Mouse (Mus musculus) cerebellum, postnatal 10 days (tissue): ENCODE results near the gene Zfp563.

Experiments
- DNase-seq, 2 experiments: peaks; one replicate each; pipeline ENCODE4 v3.0.0; 2021; ENCODE audit warnings: mixed read lengths in 2 of 2

Gene Zfp563

DNA sequence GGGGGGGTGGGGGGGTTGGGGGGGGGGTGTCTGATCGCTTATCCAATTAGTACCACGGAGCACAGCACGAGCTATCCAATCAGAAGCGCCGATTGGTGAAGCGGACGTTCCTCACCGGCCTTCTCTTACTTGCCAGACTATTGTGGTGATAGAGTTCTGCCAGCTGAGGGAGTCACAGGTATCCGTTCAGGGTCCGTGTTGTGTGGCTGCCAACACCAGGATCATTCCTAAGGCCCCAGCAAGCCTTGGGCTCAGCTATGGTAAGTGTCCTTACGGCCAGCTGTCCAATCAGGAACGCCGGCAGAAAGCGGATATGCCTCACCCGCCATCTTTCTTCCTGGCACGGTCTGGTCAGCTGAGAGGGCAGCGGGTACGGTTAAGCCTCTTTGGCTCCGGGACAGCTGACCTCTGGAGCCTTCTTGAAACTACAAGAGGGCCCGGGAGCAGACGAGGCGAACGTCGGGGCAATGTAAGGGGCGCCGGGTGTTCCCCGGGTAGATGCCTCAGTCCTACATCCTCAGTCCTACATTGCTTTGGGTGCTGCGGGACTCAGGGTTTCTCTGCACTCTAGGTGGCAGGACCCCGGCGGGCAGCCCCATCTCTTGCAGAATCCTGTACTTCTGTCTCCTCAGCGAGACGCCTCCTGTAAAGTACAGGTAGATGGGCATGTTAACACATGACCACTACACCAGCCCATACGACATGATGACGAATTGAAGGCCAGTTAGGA, at the start of gene Zfp563:
Gene Zfp563, plus strand, starts transcription at position 91 of the 730 bp plus-strand sequence.
- DNase-seq = peak; percentile 96 to 97

DNA sequence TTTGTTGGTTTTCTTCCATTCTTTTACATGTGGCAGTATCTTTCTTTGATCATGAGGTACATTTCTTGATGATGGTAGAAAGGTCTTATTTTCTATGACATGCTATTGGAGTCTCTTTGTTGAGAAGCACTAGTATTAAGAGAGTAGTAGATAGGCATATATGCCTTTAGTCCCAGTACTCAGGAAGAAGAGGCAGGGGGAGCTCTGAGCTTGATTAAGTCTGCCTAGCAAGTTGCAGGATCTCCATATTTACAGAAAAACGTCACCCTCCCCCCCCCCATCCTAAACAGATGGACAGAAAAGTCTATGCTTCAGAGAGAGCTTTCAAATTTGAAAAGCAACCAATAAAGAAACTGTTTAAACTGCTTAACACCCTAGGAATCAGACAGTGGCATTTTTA, 30.3 kb upstream of the Zfp563 start:
- DNase-seq = no peak

DNA sequence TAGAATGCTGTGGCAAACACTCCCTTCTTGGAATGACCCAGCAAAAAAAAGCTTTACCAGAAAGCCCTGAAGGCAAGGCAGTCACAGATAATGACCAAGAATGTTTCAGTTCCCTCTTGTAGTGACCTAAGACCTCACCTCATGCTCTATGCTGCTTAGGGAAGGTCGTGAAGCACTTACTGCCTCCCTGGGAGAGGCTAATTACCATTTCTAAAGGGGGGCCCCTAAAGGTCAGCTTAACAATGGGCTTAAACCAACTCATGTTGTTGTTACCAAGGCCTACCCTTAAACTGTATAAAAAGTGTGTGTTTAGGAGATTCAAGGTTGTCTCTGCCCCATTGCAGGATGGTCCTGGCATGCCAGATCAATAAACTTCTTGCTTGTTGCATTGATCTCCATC, 26.1 kb upstream of the Zfp563 start:
- DNase-seq = no peak

DNA sequence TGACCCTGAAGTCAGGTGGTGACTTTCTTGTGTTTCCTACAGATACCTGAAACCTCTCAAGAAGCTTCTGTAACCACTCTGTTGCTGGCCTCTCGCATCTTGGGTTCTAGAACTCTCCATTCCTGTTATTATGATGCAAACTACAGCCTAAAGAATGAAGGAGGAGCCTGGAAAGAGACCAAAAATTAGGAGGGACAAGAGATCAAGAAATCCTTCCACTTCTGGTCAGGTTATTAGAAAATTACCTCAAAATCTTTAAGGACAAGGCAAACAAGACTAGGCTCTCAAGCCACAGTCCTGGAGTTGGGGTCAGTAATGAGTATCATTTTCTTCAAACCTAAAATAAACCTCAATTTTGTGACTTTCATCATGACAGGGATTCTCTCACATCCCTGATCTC, 21.2 kb upstream of the Zfp563 start, which contains the start of gene 4921501E09Rik:
Gene 4921501E09Rik, minus strand, starts transcription at position 101 of the 400 bp plus-strand sequence.
- DNase-seq = no peak

DNA sequence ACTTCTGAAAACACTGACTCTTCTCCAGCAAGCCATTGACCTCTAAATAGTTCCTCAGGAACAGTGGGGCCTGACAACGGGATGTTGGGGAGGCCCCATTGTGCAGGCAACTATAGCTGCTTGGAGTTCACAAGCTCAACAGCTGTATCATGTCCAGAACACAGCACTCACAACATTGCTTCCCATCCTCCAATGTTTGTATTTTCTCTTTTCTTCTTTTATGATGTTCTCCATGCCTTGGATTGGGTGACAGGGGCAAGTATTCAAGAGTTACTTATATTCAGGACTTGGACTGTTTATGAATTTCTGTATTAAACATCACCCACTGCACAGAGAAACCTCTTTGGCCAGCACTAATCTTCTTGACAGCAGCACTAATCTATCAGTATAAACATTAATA, 2.5 kb downstream of the Zfp563 start:
- no peak for DNase-seq

DNA sequence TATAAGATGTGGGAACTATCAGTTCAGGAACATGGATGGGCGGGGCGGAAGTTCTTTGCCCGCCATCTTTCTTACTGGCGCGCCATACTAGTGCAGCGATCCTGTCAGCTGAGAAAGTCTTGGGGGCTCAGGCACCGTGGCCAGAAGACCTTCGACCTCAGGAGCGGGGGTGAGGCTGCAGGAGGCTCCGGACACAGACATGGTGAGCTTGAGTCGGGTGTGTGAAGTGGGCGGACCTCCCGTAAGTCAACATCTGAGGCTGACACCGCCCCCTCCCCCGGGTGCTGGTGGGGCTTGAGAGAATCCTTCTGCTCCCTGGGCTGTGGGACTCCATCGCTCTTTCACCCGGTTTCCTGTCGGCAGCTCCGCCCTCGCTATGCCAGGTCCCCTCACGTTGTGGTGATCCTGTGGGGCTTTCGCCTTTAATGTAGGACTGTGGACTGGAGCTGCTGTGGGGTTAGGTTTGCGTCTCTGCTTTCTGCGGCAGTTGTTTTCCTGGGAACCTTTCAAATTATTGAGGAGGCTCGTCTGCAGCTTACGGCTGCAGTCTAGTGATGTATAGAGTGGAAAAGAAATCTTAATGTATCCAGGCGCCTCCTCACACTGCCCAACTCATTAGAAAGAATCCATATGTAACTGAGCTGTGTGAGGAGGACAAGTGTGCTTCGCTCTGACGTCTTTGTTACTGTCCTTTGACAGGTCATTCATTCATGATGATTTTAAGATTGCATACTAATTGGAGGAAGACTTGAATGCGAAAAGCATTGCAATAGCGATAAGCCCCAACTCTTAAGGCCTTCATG, 3.5 kb downstream of the Zfp563 start:
- DNase-seq = peak; percentile 88 to 91

DNA sequence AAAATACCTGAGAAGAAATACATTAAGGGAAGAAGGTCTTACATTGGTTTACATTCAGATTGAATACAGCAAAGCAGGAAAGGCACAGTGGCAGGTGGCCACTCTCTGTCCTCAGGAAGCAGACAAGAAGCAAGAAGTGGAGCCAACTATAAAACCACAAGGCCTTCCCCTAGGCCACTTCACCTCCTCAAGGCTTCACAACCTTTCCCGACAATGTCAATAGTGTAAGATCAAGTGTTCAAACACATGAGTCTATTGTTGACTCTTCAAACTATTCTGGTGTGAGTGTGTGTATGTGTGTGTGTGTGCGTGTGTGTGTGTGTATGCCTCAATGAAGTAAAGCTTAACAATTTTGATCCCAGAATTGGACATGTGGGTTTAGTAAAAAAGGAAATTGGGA, 8.3 kb downstream of the Zfp563 start:
- no peak for DNase-seq

DNA sequence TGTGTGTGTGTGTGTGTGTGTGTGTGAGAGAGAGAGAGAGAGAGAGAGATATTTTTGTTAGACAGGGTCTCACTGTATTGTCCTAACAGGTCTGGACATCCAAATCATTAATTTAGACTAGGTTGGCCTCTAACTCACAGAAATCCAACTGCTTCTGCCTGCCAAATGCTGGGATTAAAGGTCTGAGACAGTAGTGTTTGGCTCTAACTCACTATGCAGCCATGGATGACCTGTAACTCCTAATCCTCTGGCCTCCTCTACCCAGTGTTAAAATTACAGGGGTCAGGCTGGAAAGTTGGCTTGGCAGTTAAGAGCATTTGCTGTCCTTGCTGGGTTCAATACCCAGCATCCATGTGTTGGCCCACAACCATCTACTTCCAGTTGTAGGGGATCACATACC, 35.4 kb downstream of the Zfp563 start:
- DNase-seq = no peak

DNA sequence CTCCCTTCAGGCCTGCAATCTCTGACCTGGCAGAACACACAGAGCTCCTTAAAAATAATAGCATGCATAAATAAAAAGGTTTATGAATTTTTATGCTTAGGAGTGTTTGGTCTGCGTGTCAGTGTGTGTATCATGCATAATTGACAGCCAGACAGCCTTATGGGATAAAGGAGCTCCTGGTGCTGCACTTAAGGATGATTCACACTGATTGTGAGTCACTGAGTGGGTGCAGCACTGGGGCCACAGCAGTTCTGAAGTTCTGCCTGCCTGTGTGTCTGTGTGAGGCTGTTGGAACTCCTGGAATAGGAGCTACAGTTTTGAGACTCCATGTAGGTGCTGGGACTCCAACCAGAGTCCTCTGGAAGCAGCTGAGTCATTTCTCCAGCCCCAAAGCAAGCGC, 37.1 kb downstream of the Zfp563 start:
- DNase-seq = no peak

DNA sequence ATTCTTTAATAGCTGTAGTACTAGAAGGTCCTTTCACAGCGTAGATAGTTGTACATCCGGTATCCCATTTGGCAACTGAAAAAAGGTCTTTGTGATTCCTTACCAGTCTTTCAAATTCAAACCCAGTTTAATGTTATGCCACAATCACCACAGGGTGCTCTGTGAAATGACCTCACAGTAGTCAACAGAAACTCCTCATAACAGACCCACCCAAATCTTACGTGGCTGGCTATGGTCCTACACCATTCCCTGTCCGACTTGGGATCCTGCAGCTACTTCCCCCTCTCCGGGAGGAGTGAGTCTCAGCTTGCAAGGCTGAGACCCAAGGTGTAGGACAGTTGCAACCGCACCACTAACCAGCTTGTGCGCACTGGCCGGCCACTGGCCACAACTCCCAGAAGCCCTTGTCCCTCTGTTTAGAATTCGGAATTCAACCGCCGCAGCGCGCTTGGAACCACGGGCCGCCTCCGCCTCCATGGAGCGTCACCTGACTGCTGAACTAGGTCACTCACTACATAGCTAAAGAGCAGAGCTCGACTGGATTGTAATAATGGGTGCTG, 50.2 kb downstream of the Zfp563 start, which contains the start of gene Morc2b:
Gene Morc2b, minus strand, starts transcription at position 423 of the 560 bp plus-strand sequence.
- no peak for DNase-seq
